Mouse (Mus musculus) right cerebral cortex, adult 2 months (tissue): Measurements from ENCODE around the gene Olfr1136.

Experiments
- DNase-seq, 2 experiments: peaks; one replicate each; pipeline ENCODE4 v3.0.0; 2021 to 2022; ENCODE audit warnings: low spot score in 2 of 2

Olfr1136 gene

GRCm38 (mm10) chr2:87693847-87694246 lies at the start of gene Olfr1136:
Gene Olfr1136, minus strand, starts transcription at chr2:87693947.
- DNase-seq = no peak

- no peak for DNase-seq
These were observed 49.7 kb upstream of the Olfr1136 start, which contains the start of gene Olfr1140 for GRCm38 (mm10) chr2:87743452-87743851. Gene Olfr1140, plus strand, starts transcription at chr2:87743752.

- no peak for DNase-seq
These were observed 46.1 kb upstream of the Olfr1136 start, which contains the start of gene Olfr1138 for GRCm38 (mm10) chr2:87739878-87740277. Gene Olfr1138, minus strand, starts transcription at chr2:87739978.

GRCm38 (mm10) chr2:87713079-87713478 lies 19.3 kb upstream of the Olfr1136 start, which contains the start of gene Olfr1137:
Gene Olfr1137, minus strand, starts transcription at chr2:87713179.
- no peak for DNase-seq

GRCm38 (mm10) chr2:87673564-87673963 lies 20.2 kb downstream of the Olfr1136 start, which contains the start of gene Olfr1135:
Gene Olfr1135, minus strand, starts transcription at chr2:87673664.
- DNase-seq = no peak

- DNase-seq = no peak
These were observed 35.4 kb downstream of the Olfr1136 start, which contains the start of gene Olfr1134 for GRCm38 (mm10) chr2:87658360-87658759. Gene Olfr1134, minus strand, starts transcription at chr2:87658460.

- no peak for DNase-seq
These were observed 46.5 kb downstream of the Olfr1136 start, which contains the start of gene Olfr1133 for GRCm38 (mm10) chr2:87647274-87647673. Gene Olfr1133, minus strand, starts transcription at chr2:87647374.
